Mouse (Mus musculus) R1 (cell line): ENCODE measurements at regions not wholly inside any gene's neighbourhood (a gene's known extent, or its start where the extent isn't known, plus 50 kb on each side); places are given as distances from the start of the nearest gene placed in this dataset.

ENCODE experiments used
- DNase-seq: peaks from one replicate; pipeline ENCODE4 v3.0.0-alpha.2; 2018; ENCODE audit warnings: low read depth, low spot score

GRCm38 (mm10) chr6:104038853-104039252 lies 453.7 kb upstream of the Cntn6 start:
- no peak for DNase-seq

DNA sequence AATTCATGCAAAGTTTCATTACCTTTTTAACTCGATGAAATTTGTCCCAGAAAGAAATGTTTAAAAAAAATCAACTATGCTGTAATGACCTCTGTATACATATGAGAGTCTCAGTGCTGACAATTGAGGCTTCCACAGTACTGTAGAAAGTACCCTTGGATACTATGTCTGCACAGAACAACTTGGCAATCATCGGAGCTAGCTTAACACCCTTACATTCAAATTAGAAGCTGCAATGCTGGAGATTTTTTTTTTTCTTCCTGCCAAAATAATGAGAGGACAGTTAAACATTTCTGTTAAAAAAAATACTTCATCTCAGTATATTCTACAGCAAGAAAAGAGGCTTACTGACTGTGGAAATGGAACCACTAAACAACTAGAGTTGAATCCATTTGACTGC lies 452.1 kb upstream of the Cntn6 start:
- DNase-seq, result no peak

DNA sequence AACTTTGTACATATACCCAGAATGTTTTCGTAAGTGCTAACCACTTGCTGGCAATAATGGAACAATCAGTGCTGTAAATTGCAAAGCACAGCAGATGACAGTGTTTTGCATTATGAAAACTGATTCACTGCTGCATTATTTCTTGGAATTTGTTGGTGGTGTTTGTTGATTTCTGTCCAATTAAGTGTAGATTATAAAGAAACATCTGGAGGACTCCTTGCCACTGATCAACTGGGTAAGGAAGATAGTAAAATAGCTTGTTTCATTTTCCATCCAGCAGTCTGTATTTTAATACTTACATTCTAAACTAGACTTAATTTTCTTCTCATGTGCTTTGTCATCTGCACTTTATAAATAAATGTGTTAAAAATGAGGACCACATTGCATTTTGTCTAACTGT lies 436.6 kb upstream of the Cntn6 start:
- no peak for DNase-seq

- DNase-seq, result no peak
Observed at GRCm38 (mm10) chr6:104061692-104062263, 430.8 kb upstream of the Cntn6 start.

DNA sequence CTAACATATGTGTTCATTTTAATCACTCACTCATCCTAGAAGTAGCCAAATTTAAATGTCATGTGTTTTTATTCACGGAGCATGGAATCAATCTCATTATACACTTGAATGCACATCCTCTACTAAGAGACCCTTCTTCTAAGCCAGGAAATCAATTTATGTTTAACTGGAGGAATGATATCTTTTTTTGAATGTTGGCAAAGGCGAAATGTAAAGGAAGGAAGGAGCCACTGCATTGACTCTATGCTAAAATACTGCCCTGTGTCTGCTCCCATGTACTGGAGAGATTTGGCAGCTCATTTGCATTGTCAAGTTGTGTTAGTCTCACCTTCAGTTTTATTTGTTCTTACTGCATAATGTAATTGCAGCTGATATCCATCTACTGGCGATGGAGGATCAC lies 412.0 kb upstream of the Cntn6 start:
- no peak for DNase-seq

DNA sequence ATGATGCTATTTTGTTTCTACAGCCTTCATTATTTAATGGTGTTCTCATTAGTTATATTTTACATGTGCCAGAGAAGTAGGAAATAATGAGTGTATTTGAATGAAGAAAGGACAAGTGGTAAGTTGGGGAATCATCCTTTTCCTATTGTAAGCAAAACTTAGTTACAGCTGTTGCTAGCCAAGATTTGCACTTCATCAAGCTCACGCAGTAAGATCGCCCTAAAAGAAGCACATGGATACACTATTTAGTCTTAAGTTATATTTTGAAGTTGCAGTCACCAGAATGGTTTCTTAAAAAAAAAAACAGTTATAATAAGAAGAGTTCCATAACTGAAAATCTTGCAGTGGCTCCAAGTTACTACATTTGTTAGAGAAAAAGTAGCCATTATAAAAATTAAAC lies 410.3 kb upstream of the Cntn6 start:
- no peak for DNase-seq

DNA sequence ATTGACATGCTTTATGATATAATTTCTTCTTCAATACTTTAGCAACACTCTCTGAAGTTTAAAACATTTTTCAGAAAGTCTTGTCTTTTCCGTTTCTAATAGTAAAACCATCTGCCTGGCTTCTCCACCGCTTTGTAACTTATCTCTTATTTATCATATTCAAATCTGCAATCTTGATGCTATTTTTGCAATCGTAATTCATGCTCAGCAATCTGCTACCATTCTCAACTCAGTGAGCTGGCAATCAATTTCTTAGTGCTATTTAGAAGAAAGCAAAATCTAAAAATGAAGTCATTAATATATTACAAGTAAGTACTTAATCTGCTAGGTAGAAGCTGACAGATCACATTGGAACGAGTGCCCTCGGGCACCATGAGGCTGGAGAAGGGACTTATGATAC lies 384.2 kb upstream of the Cntn6 start:
- DNase-seq, result no peak
